Mouse (Mus musculus) adrenal gland (tissue): ENCODE results near the gene Gars.

Experiments used
- intact Hi-C: fragments of 180-260 bp; cut with DNase I; formaldehyde crosslinking; loops from one replicate; pipeline ENCODE4 v1.15.1; 2025

Gene Gars

DNA sequence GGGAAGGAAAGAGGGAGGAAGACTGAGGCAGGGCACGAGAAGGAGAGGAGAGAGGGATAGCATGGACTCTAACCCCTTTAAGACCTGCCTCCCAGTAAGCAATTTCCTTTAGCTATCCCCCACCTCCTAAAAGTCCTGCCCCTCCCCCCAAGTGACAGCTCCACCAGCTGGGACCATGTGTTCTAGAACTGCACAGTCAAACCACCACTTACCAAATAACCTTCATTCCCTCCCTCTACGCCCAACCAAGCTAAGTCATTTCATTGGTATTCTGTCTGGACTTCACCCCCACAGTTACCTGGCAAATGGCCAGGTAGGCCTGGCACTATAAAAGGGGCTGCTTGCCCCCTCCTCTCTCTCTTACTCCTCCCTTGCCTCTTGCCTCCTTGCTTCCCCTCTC is 10.2 kb upstream of the Gars start:
- intact Hi-C loops, result no loop called here

DNA sequence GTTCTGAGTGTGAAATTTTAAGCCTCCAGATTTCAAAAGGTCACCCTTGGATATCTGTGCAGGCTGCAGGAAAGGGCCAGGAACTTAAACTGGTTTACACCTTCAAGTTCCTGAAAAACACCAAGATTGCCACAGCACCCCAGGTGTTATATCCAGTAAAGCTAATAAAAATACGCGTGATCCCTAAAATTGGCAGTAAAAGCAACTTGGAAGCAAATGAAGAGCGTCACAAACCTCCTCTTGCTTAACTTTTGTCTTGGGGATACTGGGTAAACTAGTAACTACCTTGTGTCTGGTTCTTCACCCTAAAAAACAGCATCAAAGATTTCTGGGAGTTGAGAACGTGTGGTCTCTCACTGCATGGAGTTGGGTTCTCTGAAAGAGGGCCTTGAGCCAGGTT is 1.1 kb upstream of the Gars start:
- intact Hi-C loops, result no loop called here

DNA sequence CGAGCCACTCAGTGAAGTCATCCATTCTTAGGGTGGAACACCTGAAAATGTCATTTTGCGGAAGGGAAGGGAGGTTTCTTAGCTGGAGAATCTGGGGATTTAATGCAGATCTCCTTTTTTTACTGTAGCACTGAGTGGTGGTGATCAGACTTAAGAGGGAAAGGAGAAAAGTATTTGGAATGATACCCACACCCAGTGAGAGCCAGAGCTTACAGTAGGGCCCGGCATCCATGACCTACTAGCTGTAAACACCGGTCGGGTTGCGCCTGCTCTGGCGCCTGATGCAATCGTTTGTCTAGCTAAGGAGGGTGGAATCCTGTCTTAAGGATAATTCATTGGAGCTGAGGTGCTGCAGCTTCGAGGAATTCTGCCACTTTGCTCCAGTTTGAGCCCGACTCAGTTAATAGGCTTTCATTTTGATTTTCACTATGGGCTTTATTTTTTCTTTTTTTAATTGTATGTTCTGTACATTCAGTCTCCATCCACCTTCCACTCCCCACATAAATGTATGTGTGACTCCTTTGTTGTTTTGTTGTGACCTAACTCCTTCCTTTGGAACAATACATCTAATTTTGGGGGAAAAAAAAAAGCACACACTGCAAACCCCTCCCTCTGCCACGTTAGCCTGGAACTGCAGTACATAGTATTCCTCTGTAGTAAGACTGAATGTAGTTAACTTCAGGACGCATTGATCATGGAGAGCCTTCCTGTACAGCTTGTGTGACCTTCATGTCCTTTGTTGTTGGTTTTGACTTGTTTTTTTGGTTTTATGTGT is 1.1 kb downstream of the Gars start:
- intact Hi-C loops, result no loop called here

DNA sequence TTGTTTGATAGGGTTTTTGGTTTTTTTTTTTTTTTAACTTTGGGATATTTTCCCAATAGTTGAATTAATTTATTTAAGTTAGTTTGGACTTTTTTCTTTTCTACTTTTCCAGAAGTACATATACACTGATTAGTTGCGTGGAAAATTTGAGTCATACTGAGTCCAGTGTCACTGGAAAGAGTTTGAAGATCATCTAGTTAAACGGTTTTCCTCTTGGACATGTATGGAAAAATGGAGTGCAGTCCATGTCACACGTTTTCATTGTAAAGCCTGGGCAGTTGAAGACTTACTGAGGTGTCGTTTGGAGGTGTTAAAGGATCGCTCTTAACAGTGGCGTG is 1.6 kb downstream of the Gars start:
- intact Hi-C loops, result no loop called here

DNA sequence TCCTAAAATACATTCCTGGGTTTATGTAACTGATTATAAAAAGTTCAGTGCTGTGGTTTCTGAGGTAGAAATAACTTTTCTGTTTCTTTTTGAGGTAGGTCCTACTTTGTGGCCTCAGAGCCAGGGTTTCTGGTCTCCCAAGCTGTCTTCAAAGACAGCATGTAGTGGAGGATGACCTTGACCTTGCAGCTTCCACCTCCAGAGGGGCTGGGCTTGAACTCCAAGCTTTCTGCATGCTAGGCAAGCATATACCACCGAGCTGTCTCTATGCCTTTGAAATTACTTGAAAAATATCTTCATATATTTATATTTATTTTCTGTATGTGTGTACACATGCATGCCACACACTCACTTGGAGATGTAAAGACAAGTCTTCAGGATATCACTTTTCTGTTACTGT is 2.2 kb downstream of the Gars start:
- intact Hi-C loops, result no loop called here

DNA sequence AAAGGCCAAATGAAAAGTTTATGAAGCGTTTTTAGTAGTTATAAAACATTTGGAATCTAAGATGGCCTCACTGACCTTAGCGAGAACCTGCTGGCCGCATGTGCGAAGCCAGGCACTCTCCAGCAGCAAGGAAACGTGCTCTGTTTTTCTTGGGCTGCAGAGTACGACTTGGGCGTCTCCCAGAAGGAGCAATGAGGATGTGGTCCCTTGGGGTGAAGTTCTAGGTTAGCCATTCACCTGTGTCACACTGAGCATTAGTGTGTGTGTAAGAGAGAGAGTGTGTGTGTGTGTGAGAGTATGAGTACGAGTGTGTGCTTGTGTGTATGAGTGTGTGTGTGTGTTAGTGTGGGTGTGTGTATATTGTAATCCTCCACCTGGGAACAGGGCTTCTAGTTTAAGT is 5.4 kb downstream of the Gars start:
- intact Hi-C loops, result no loop called here

DNA sequence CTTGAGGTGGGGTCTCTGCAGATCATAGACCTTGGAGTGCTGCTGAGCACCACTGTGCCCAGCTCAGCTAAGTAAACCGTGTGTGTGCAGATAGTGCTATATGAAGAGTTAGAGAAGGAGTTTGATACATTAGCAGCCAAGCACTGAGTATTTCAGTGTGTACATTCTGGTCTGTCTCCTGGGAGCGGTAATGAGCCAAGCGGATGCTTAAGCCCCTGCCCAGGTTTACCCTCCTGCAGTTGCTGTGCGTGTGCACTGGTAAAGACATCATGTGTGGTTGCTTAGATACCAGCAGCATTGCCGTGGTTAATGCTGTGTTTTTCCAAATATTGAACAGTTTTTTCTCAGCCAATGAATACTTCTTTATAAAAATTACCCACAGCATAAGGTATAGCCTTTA is 6.7 kb downstream of the Gars start:
- intact Hi-C loops, result no loop called here

DNA sequence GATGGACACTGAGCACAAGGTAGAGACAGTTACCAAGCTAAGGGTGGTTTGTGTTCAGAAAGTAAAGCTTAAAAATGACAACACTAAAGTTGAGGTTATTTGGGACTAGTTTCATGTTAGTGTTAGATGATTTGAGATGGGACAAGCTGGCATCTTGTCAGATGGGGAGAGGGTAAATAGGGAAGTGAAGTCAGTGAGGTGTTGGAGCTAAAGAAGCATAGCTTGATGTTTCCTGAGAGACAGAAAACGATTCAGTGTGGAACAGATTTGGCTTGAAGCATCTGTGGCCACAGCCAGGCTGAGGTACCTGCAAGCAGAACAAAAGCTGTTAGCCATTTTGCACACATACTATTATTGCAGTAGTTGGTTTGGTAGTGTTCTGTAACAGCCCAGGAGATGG is 7.5 kb downstream of the Gars start:
- intact Hi-C loops, result no loop called here

DNA sequence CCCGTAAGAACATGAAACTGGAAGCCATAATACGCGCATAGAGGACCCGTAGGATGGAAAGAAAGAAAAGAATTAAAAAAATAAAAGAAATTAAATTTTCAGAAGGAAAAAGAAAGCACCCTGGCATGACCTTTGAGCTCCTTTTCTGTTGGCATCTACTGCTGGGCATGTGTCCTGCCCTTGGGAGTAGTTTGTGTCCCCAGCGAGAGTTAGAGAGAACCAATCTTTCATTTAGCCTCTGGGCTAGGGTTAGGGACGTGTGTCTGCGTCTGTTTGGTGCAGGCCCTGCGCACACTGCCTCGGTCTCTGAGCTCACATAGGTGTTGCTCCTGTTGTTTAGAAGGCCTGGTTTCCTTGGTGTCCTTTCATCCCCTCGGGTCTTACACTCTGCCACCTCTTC is 11.4 kb downstream of the Gars start:
- intact Hi-C loops, result no loop called here

DNA sequence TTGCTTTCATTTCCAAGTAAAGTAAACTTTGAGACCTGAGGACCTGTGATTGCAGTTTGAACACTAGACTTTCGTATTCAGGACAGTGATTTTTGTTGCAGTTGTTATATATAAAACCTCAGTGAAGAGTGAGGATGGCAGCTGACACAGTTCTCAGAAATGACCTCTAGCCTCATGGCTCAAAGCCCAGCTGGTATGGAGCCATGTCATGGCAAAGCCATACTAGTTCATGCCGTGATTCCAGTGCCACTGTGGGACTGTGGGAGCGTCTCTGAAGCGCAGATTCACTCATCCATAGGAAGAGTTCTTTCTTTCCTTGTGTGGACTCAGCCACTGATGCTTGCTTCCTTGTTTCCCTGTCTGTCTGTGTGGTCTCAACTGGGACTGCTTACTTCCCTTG is 16.7 kb downstream of the Gars start:
- intact Hi-C loops, result no loop called here

DNA sequence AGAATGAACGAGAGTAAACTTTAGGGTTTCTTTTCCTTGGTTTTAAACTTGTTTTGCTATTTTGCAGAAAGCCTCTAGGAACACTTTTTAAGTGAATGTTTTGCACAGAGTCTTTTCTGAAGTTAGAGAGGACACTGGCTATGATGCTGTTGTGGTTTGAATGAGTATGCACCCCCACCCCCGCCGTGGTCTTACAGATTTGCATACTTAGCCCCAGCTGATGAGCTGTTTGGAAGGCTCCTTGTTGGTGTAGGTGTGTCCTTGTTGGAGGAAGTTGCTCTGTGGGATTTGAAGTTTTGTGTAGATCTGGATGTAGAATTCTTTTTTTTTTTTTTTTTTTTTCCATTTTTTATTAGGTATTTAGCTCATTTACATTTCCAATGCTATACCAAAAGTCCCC is 19.6 kb downstream of the Gars start:
- intact Hi-C loops, result no loop called here

DNA sequence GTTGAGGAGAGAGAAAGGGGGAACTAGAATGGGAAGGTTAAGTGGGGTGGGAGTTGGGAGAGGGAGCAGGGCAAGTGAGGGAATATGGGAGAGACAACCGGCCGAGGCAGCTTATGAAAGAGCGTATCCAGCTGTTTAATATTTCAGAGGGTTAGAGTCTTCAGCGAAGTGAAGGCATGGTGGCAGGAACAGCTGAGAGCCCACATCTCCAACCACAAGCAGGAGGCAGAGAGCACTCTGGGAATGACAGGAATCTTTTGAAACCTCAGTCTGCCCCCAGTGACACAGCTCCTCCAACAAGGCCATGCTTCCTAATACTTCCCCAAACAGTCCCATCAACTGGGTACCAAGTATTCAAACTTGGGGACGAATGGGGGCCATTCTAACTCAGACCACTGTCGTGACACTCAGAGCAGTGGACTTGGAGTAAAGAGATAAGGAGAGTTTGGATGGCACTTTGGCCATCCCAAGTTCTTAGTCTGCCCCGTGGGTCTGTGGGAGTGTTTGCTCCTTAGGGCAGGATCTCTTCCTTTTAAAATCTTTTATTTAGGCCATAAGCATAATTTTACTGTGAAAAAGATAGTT is 22.5 kb downstream of the Gars start:
- intact Hi-C loops, result no loop called here

DNA sequence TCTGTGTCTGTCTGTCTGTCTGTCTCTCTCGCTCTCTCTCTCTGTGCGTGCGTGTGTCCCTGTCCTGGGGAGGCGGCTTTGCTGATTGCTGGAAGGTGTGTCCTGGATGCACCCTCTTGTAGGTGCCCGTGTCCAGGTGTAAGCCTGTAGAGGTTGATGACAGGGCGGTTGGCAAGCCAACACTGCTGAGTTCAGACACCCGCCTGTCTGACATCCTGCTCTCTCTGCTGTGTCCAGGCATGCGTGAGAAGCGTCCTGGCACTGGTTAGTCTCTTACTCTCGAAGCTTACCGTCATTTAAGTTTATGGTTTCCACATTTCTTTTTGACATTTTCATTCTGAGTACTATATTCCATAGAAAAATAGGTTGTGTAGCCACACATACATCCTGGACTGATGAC is 23.5 kb downstream of the Gars start:
- intact Hi-C loops, result no loop called here

DNA sequence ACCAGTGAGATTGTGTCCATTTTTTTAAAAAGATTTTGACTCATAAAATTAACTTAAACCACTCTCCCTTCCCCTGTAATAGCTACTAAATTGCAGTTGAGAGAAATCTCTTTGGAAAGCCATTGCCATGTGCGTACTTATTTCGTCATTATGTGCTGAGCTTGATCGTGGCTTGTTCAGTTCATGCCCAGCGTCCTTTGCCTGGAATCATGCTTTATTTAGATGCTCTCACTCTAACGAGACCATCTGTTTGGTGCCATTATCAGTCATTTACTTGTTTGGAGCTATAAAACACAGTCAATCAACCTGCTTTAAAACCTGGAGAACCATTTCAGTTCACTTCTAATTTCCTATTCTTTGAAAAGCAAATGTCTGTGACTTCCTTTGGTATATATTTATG is 24.4 kb downstream of the Gars start:
- intact Hi-C loops, result no loop called here

DNA sequence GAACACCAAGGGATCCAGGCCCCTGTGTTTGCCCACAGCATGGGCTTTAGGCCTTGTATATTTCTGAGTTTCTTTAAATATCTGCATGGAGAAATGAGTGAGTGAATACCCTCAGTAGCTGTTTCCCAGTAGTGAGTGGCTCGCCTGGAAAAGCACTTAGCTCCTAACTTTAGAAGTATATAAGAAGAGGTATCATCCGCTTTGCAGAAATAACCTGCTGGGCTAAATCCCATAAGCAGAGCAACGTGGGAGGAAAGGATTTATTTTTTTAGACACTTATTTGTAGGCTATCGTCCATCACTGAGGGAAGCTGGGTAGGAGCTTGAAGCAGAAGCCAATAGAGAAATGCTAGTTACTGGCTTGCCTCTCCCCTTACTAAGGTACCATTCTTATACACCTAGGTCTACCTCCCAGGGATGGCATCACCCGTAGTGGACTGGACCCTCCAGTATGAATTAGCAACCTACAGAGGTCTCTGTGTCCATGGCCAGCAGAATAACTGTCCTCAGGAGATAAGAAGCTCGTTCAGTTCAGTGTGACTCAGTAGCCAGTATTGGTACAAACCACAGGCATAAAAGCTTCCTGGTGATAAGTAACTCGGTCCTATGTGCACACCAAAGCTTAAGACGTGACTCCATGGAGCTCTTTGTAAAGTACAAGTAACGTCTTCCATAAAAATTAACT is 26.1 kb downstream of the Gars start:
- intact Hi-C loops, result no loop called here

DNA sequence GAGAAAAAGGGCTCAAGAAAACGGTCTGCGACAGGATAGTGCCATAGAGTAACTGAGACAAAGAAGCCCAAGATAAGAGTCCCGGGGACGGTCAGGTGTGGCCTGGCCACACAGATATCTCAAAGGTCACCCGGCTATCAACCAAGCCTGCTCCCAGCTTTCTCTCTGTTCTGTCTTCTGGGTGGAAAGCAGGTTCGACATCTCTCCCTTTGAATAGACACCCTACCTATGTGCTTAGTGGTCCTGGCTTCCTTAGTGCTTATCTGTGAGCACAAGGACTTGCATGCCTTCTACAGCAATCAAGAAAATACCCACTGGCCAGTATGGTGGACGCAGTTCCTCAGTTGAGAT is 26.6 kb downstream of the Gars start:
- intact Hi-C loops, result no loop called here

DNA sequence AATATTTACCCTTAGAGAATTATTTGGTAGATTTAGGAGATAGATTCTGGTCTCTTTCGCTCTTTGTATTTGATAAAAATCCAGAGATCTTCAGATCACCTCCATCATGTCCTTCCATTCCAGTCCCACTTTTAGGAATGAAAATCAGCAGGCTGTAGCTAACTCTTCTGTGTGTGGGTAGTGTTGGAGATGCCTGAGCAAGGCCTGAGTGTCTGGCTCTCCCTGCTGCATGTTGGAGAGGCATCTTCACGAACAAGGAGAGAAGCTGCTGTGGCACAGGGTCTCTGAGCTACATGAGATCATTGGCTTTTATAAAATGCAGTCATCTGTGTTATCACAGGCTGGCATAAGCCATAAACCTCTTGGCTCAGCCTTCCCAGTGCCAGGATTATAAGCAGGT is 28.1 kb downstream of the Gars start:
- intact Hi-C loops, result no loop called here

DNA sequence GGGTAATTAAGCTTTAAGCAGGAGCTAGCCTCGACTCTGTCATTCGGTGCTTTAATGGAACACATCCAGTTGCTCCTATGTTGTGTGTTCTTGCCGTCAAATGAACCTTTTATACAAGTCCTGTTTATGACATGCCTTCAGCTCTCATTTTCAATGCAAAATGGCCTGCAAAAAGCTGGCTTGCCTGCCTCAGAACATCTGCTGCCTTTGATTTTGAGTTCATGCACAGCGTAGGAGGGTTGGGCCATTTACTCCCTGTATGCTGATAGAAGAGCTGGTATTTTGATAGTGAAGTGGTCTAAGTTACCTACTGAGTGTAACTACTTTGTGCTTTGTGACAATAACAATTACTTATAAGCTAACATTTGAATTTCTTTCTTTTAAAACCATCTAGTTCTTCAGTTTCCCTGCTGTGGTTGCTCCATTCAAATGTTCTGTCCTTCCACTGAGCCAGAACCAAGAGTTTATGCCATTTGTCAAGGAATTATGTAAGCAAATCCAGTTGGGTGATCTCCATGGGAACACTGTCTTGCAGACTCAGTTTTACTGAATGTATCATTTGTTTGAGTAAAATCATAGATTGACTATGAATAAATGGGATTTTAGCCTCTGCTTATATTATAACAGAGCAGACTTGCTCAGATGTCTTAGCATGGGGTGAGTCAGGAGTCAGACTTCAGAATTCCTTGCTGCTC is 38.9 kb downstream of the Gars start:
- intact Hi-C loops, result no loop called here

DNA sequence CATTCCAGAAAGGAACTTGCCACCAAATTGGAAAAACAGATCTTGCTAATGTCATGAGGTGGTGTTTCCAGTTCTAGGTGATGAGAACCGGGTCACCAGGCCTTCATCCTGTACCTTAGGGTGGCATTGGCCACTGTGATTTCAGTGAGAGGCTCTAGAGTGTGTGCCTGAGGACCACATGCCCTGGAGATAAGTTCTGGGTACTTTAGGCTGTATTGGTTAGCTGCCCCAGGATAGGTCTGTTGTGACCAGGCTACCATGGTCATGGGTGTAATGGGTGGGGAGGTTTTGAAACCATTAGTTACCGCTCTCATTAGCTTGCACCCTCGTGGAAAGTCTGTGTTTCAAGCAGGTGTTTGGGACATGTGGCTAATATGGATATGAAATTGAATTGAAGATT is 43.6 kb downstream of the Gars start:
- intact Hi-C loops, result no loop called here

DNA sequence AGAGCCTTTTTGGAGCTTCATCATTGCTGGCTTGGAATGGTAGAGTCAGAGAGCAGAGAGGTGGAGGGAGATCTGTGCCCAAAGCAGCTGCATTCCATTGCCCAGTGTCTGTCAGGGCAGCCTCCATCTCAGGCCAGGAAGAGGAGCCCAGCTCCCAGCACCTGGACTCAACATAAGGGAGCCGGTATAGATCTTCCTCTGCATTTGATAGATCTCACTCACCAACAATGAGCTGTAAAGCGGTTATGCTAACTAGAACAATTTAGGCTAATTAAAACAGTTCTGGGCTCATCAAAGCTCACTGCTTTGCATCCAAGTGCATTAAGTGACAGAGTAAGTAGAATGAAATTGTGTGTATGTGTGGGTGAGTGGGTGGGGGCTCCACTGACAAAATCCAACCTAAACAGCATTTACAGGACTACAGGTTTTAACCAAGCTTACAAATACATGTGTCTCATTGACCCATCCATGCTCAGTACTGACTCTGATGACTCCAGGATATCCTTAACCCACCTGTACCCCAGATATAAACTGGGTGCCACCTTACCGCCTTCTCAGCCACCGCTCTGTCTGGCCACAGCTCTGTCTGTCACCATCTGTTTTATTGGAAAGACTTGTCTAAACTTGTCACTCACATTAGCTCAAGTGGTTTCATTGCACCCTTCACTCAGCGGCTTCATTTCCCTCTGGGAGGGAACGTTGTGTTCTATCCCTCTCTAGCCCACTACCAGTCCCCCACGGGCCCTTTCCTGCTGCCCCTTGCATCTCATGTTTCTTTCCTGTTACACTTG is 44.6 kb downstream of the Gars start:
- intact Hi-C loops, result no loop called here

DNA sequence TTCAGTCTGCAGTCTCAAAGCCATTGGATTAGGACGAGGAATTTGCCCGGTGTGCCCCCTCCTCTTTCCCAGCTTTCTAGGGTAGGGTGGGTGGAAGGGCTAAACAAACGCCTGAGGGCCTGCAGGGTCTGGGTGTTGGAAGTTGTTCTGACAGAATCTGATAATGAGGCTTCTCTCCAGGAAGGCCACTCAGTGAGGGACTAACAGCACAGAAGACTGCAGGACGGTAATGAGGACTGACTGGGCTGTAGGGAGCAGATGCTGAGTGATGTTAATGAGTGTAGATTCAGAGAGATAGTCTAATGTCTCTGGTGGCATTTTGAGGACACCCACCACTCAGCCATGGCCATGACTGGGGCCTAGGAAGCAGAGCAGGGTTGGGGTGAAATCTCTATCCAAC is 49.5 kb downstream of the Gars start:
- intact Hi-C loops, result no loop called here

DNA sequence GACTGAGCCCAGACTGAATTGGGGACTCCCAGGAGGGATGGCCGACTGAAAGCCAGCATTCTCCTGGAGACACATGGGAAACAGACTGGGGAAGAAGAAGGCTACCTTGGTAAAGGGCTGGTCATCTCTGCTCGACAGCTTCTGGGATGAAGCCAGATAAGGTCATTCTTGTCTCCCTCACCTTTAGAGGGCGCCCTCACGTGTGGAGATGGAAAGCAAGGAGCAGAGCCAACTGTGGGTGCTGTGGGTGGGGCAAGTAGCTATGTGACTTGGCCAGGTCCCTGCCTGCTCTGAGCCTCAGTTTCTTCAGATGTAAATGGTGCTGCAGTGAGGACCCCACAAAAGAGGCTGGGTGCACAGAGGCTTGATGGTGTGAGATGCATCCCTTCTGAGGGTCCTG is 52.8 kb downstream of the Gars start:
- intact Hi-C loops, result loop anchor here (5.0 kb wide), 1 partner anchor 77 kb away; no protein-coding TSS in a partner anchor
